12 mouse cellular contexts compared by ENCODE assay signal in the genomic region with DNA sequence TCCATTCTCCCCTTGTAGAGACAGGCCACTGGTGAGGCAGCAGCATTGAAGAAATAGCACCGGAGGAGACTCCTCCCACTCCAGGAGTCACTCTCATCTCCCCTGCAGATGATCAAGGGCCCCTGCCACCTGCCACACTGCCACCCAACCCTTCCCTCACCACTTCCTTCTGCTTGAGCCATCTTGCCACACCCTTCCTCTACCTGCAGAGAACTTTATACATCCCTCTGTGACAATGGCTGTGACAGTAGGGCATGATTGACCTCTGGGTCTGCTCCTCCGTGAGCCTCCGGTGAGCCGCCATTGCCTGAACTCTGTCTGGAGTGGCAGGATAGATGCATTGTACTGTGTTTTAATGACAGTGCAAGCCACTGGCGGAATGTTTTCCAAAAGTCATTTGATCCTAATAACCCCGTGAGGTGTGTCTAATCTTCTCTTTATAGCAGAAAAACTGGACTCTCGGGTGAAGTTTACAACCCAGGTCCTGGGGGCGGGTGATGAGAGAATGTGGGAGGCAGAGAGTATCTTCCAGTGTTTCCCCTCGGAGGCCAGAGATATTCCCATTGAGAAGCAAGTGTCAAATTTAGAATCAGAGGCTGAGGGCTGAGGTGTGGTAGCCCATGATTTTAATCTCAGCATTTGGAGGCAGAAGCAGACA. TPM values are rescaled to one million over a fixed set of nuclear protein-coding genes. Genes with fewer than 3 reads are reported as not detected.
A peak's percentile ranks its signal among the peaks of the same experiment; 100 is the strongest.
DNase-seq lines count a peak whose midpoint lies in the region; ATAC-seq and TF ChIP-seq lines count a peak whose summit lies in the region.
"Had no signal": no experiment of that assay in that cellular context is flagged by ENCODE, and none has a peak within 500 bp of the region (broad histone marks: within the 10 kb centered on the region; RNA-seq: fewer than 3 reads in every experiment).

No protein-coding gene starts in this region.

- 67% methylated on average over 9 of the region's 9 CpGs for WGBS in lung, embryonic 14.5 days
- 78% methylated on average over 9 of the region's 9 CpGs for WGBS in hindbrain, postnatal 0 days

- peak overlapping the region; percentile 81 for H3K27ac ChIP-seq in lung, embryonic 14.5 days (ENCODE audit: low read depth)
- no peak overlapping the region for H3K27ac ChIP-seq in hindbrain, postnatal 0 days
- H3K27ac ChIP-seq: hindbrain, embryonic 15.5 days; macrophage had no signal

- TF ChIP-seq CTCF in lung, embryonic 14.5 days (IDR thresholded peaks at IDR 0.05; ENCODE audit: low read depth) = no peak
- TF ChIP-seq CTCF in hindbrain, postnatal 0 days (IDR thresholded peaks at IDR 0.05; ENCODE audit: low read depth) = no peak

- H3K27me3 ChIP-seq in lung, embryonic 14.5 days (ENCODE audit: insufficient read depth, low read length) = no peaks in the 10 kb centered on the region
- no peaks in the 10 kb centered on the region for H3K27me3 ChIP-seq in hindbrain, postnatal 0 days (ENCODE audit: insufficient read depth, low read length)
- H3K27me3 ChIP-seq: hindbrain, embryonic 15.5 days had no signal

- H3K36me3 ChIP-seq in lung, embryonic 14.5 days (ENCODE audit: insufficient read depth) = no peaks in the 10 kb centered on the region
- no peaks in the 10 kb centered on the region for H3K36me3 ChIP-seq in hindbrain, postnatal 0 days (ENCODE audit: insufficient read depth, low read length)
- H3K36me3 ChIP-seq: hindbrain, embryonic 15.5 days had no signal

- H3K4me1 ChIP-seq in lung, embryonic 14.5 days (ENCODE audit: insufficient read depth) = no peaks in the 10 kb centered on the region; the same call in 1 of the 2 replicates
- H3K4me1 ChIP-seq in hindbrain, postnatal 0 days (ENCODE audit: insufficient read depth, low read length) = no peaks in the 10 kb centered on the region
- H3K4me1 ChIP-seq: hindbrain, embryonic 15.5 days had no signal

- no peaks in the 10 kb centered on the region for H3K9me3 ChIP-seq in lung, embryonic 14.5 days (ENCODE audit: low read depth, low read length)
- H3K9me3 ChIP-seq in hindbrain, postnatal 0 days (ENCODE audit: low read length) = no peaks in the 10 kb centered on the region
- H3K9me3 ChIP-seq: hindbrain, embryonic 15.5 days had no signal

- no peak for DNase-seq in lung, embryonic 14.5 days
- DNase-seq in lung, postnatal 36 days = no peak
- peak; percentile 82 for DNase-seq in naive thymus-derived CD4-positive, alpha-beta T cell, adult 2 months (ENCODE audit: low read depth)
- peak; percentile 74 to 87 for DNase-seq in thymus, postnatal 36 days
- DNase-seq in hindbrain, postnatal 0 days (ENCODE audit: low spot score) = no peak
- no peak for DNase-seq in layer of hippocampus, postnatal 10 days (ENCODE audit: low spot score in 2 of 2)
- DNase-seq: cerebellum, postnatal 36 days; gastrocnemius, postnatal 36 days had no signal

- H3K4me3 ChIP-seq in lung, embryonic 14.5 days (ENCODE audit: low read depth, low read length) = no peak overlapping the region
- no peak overlapping the region for H3K4me3 ChIP-seq in hindbrain, postnatal 0 days (ENCODE audit: low read length)
- H3K4me3 ChIP-seq: hindbrain, embryonic 15.5 days had no signal

- no peak overlapping the region for H3K4me2 ChIP-seq in lung, embryonic 14.5 days
- no peak overlapping the region for H3K4me2 ChIP-seq in hindbrain, postnatal 0 days (ENCODE audit: low read depth, low read length)
- H3K4me2 ChIP-seq: hindbrain, embryonic 15.5 days had no signal

- H3K9ac ChIP-seq in lung, embryonic 14.5 days = no peak overlapping the region
- no peak overlapping the region for H3K9ac ChIP-seq in hindbrain, postnatal 0 days (replicated peaks; ENCODE audit: low read length)
- H3K9ac ChIP-seq: hindbrain, embryonic 15.5 days had no signal

- ATAC-seq in lung, embryonic 14.5 days (ENCODE audit: insufficient read depth) = 0 out of 2 replicates have a peak, but pooled peaks have one; percentile 10
- peak; percentile 96 for ATAC-seq in activated CD4-positive, CD25-positive, alpha-beta regulatory T cell, adult 4 months
- ATAC-seq in hindbrain, postnatal 0 days = no peak
- ATAC-seq in cerebellum, adult (ENCODE audit: insufficient number of reproducible peaks, low FRiP score, low TSS enrichment) = no peak

RNA-seq across cellular contexts. Expression of gene Myh9, which starts 7.7 kb away (rescaled TPM):
- polyA plus RNA-seq in lung, embryonic 14.5 days (2014; fragmentation: Nextera tagmentation; extraction: Ambion mirVana) = 86.6 and 87.5 TPM in 2 replicates
- polyA plus RNA-seq in activated CD4-positive, CD25-positive, alpha-beta regulatory T cell, adult 4 months (2017; shearing (Covaris generic)) = 100 to 1,000 TPM; 243 to 280 TPM
- 29.4 and 33.6 TPM in 2 replicates for total RNA-seq in hindbrain, postnatal 0 days (2014; rRNA removed)
- 8.4 and 9.1 TPM in 2 replicates for polyA plus RNA-seq in hindbrain, postnatal 0 days (2015; fragmentation: Nextera tagmentation; extraction: Ambion mirVana)
- total RNA-seq in layer of hippocampus, postnatal 10 days (2021) = 10 to 100 TPM; 65.2 to 75.2 TPM

Comparison
In these comparisons a context has a peak if more than half of its experiments do, and no peak if none do; other contexts are left out.
1. ATAC-seq: peak in lung, embryonic 14.5 days (single experiment) and activated CD4-positive, CD25-positive, alpha-beta regulatory T cell, adult 4 months (single experiment); none in hindbrain, postnatal 0 days (single experiment) and cerebellum, adult (single experiment).
2. DNase-seq: peak in naive thymus-derived CD4-positive, alpha-beta T cell, adult 2 months (single experiment) and thymus, postnatal 36 days (2 of 2); none in lung, embryonic 14.5 days (single experiment), lung, postnatal 36 days (single experiment), hindbrain, postnatal 0 days (single experiment) and layer of hippocampus, postnatal 10 days (0 of 2).